Mouse (Mus musculus) heart, postnatal 14 days (tissue): ENCODE measurements around the gene Sstr5. TPM values are rescaled to one million over a fixed set of nuclear protein-coding genes. Genes with fewer than 3 reads are reported as not detected.

Experiments
- total RNA-seq, 2 experiments: library from RNA; stranded (reverse); gene quantifications; 2 replicates each; pipeline ENCODE4 v1.2.3; 2021

Sstr5 gene
- total RNA-seq, 2 experiments from 2014 or later: not detected

Other genes starting within 250 kb of the Sstr5 start
- gene Baiap3, start 240.9 kb downstream of the Sstr5 start, total RNA-seq: under 1 TPM; 0.17 to 0.63 TPM
- gene Ube2i, start 222.7 kb downstream of the Sstr5 start, total RNA-seq: 100 to 1,000 TPM; 119 to 121 TPM
- under 1 TPM; 0.53 to 0.54 TPM for gene Prss34, start 198.9 kb downstream of the Sstr5 start, total RNA-seq
- not detected for gene Prss28, start 188.6 kb downstream of the Sstr5 start, total RNA-seq
- not detected for gene Prss29, start 178.6 kb downstream of the Sstr5 start, total RNA-seq
- 1 to 10 TPM; 2.3 to 2.6 TPM for gene Tpsab1, start 151.7 kb downstream of the Sstr5 start, total RNA-seq
- 1 to 10 TPM; 5.2 to 5.7 TPM for gene Tpsb2, start 131.0 kb downstream of the Sstr5 start, total RNA-seq
- gene Tpsg1, start 128.0 kb downstream of the Sstr5 start, total RNA-seq: not detected
- 1 to 10 TPM; 4.9 to 8.1 TPM for gene Cacna1h, start 63.5 kb downstream of the Sstr5 start, total RNA-seq
- gene Tekt4, start 42.7 kb downstream of the Sstr5 start, total RNA-seq: under 1 TPM in 1 of 2 experiments, not detected in 1; 0.50 TPM
- under 1 TPM; 0.56 to 0.67 TPM for gene Sox8, start 73.4 kb upstream of the Sstr5 start, total RNA-seq
- 10 to 100 TPM; 26.2 to 28.0 TPM for gene Lmf1, start 81.8 kb upstream of the Sstr5 start, total RNA-seq
- 1 to 10 TPM; 1.7 to 2.1 TPM for gene Gng13, start 219.9 kb upstream of the Sstr5 start, total RNA-seq
- gene Chtf18, start 230.1 kb upstream of the Sstr5 start, total RNA-seq: 1 to 10 TPM; 1.1 to 4.4 TPM
- 1 to 10 TPM; 5.0 to 5.4 TPM for gene Rpusd1, start 230.4 kb upstream of the Sstr5 start, total RNA-seq
- gene Mslnl, start 238.8 kb upstream of the Sstr5 start, total RNA-seq: not detected